Comparison of ENCODE assay signal across 21 mouse cellular contexts in the genomic region with DNA sequence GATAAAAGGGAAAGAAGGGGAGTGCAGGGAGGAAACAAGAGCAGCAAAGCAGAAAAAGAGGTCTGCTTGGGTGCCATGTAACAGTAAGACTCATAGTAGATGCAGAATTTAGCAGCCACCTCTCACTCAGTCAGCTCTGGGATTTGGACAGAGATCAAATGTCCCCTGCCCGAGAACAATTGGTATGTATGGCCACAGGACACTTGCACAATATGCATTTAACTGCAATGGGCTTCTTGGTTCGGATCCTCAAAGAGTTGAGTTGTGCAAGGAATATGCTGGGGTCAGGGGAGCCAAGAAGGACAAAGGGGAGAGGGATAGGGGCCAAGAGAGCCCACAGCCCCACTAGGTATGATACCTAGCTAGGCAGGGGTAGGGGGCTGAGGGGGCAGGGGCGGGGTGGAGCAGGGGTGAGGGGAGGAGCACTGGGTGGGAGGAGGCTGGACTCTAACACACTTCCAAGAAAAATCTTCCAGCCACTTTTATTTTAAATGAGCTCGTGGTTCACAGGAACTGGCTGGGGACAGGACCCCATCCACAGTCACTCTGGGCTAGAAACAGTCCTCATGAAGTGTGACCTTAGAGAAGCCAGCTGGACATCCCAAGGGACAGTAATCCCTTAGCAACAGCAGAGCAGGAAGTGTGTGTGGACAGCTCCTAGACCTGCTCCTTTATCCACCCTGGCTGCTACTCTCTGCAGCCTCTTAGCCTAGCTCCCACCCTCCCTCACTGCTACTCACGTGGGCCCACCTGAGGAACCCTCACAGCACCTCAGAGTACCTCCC. TPM values are rescaled to one million over a fixed set of nuclear protein-coding genes. Genes with fewer than 3 reads are reported as not detected.
A peak's percentile ranks its signal among the peaks of the same experiment; 100 is the strongest.
DNase-seq lines count a peak whose midpoint lies in the region; ATAC-seq lines count a peak whose summit lies in the region.
"Had no signal": no experiment of that assay in that cellular context is flagged by ENCODE, and none has a peak within 500 bp of the region (broad histone marks: within the 10 kb centered on the region; RNA-seq: fewer than 3 reads in every experiment).

No protein-coding gene starts in this region.

- H3K36me3 ChIP-seq in limb, embryonic 10.5 days, result no peaks in the 10 kb centered on the region
- H3K36me3 ChIP-seq in midbrain, embryonic 13.5 days, result no peaks in the 10 kb centered on the region
- H3K36me3 ChIP-seq: hindbrain, embryonic 13.5 days; limb, embryonic 13.5 days; liver, embryonic 13.5 days; neural tube, embryonic 15.5 days had no signal

- peaks cover 8% of the 10 kb centered on the region for H3K4me1 ChIP-seq in limb, embryonic 10.5 days
- no peaks in the 10 kb centered on the region for H3K4me1 ChIP-seq in midbrain, embryonic 13.5 days (replicated peaks)
- H3K4me1 ChIP-seq: forebrain, embryonic 13.5 days; hindbrain, embryonic 13.5 days; liver, embryonic 13.5 days; neural tube, embryonic 15.5 days had no signal

- ATAC-seq in midbrain, embryonic 13.5 days, result no peak
- ATAC-seq: forebrain, embryonic 13.5 days had no signal

- no peak overlapping the region for H3K4me2 ChIP-seq in midbrain, embryonic 13.5 days (replicated peaks)
- H3K4me2 ChIP-seq: forebrain, embryonic 13.5 days; heart, embryonic 11.5 days; hindbrain, embryonic 13.5 days; limb, embryonic 13.5 days; liver, embryonic 13.5 days; midbrain, embryonic 11.5 days; neural tube, embryonic 15.5 days had no signal

- 67% methylated on average over 5 of the region's 5 CpGs for WGBS in limb, embryonic 10.5 days
- 62% methylated on average over 5 of the region's 5 CpGs for WGBS in midbrain, embryonic 13.5 days

- H3K27me3 ChIP-seq in limb, embryonic 10.5 days (ENCODE audit: low read depth, poor library complexity, severe bottlenecking), result no peaks in the 10 kb centered on the region
- H3K27me3 ChIP-seq in midbrain, embryonic 13.5 days, result no peaks in the 10 kb centered on the region
- H3K27me3 ChIP-seq: forebrain, embryonic 13.5 days; hindbrain, embryonic 13.5 days; limb, embryonic 13.5 days; liver, embryonic 13.5 days; neural tube, embryonic 15.5 days had no signal

- 0 out of 2 replicates have a peak overlapping the region, but pooled peaks have one; percentile 30 for H3K27ac ChIP-seq in limb, embryonic 10.5 days
- H3K27ac ChIP-seq in midbrain, embryonic 13.5 days, result no peak overlapping the region
- H3K27ac ChIP-seq: forebrain, embryonic 13.5 days; hindbrain, embryonic 13.5 days; limb, embryonic 13.5 days; liver, embryonic 13.5 days; neural tube, embryonic 15.5 days; stomach, postnatal 0 days had no signal

- intact Hi-C loops in heart, postnatal 36 days (cut with DNase I), result no loop called here

- H3K9me3 ChIP-seq in limb, embryonic 10.5 days (replicated peaks), result no peaks in the 10 kb centered on the region
- H3K9me3 ChIP-seq in midbrain, embryonic 13.5 days, result no peaks in the 10 kb centered on the region
- H3K9me3 ChIP-seq: forebrain, embryonic 13.5 days; neural tube, embryonic 15.5 days had no signal

- DNase-seq in heart, adult 11 months, result peak; percentile 81
- DNase-seq in heart, postnatal 36 days, result no peak
- peak; percentile 85 for DNase-seq in adipocyte (ENCODE audit: low spot score)
- no peak for DNase-seq in limb, embryonic 10.5 days (ENCODE audit: low spot score)
- peak; percentile 77 for DNase-seq in lung, postnatal 14 days
- no peak for DNase-seq in ovary, postnatal 36 days (ENCODE audit: low spot score)
- DNase-seq in frontal cortex, postnatal 36 days (ENCODE audit: low spot score in 2 of 2), result no peak
- DNase-seq: adrenal gland, postnatal 36 days; cerebellum, adult 9-11 months; heart, postnatal 10 days; kidney, adult 11 months; kidney, postnatal 10 days; liver, embryonic 13.5 days had no signal

- H3K4me3 ChIP-seq in limb, embryonic 10.5 days, result no peak overlapping the region
- H3K4me3 ChIP-seq in midbrain, embryonic 13.5 days (replicated peaks), result no peak overlapping the region
- H3K4me3 ChIP-seq: forebrain, embryonic 13.5 days; hindbrain, embryonic 13.5 days; limb, embryonic 13.5 days; liver, embryonic 13.5 days; neural tube, embryonic 15.5 days had no signal

- no peak overlapping the region for H3K9ac ChIP-seq in midbrain, embryonic 13.5 days (replicated peaks)
- H3K9ac ChIP-seq: forebrain, embryonic 13.5 days; hindbrain, embryonic 13.5 days; limb, embryonic 13.5 days; liver, embryonic 13.5 days; neural tube, embryonic 15.5 days had no signal

RNA-seq across cellular contexts. Expression of a gene that starts 32.9 kb away (rescaled TPM):
- 10 to 100 TPM; 42.3 to 50.9 TPM for total RNA-seq in heart, postnatal 36 days (2021)
- polyA plus RNA-seq in limb, embryonic 10.5 days (2016; fragmentation: Nextera tagmentation; extraction: Ambion mirVana), result 2.8 and 5.6 TPM in 2 replicates
- polyA plus RNA-seq in midbrain, embryonic 13.5 days (2015; fragmentation: Nextera tagmentation; extraction: Ambion mirVana), result 3.4 and 4.7 TPM in 2 replicates

RNA-seq across cellular contexts. Expression of a gene that starts 38.2 kb away (rescaled TPM):
- total RNA-seq in heart, postnatal 36 days (2021), result under 1 TPM; 0.61 to 0.70 TPM
- 0.06 and 0.51 TPM in 2 replicates for polyA plus RNA-seq in limb, embryonic 10.5 days (2016; fragmentation: Nextera tagmentation; extraction: Ambion mirVana)
- polyA plus RNA-seq in midbrain, embryonic 13.5 days (2015; fragmentation: Nextera tagmentation; extraction: Ambion mirVana), result 0.06 and 0.13 TPM in 2 replicates

Comparison
In these comparisons a context has a peak if more than half of its experiments do, and no peak if none do; other contexts are left out.
1. DNase-seq: peak in heart, adult 11 months (single experiment), adipocyte (single experiment) and lung, postnatal 14 days (single experiment); none in heart, postnatal 36 days (0 of 2), limb, embryonic 10.5 days (single experiment), ovary, postnatal 36 days (single experiment) and frontal cortex, postnatal 36 days (0 of 2).